Mouse (Mus musculus) liver, adult 2 months (tissue): ENCODE results near the gene Apoa1. TPM values are rescaled to one million over a fixed set of nuclear protein-coding genes. Genes with fewer than 3 reads are reported as not detected.
A peak's percentile ranks its signal among the peaks of the same experiment; 100 is the strongest.

Experiments
- DNase-seq: peaks from one replicate; pipeline ENCODE4 v3.0.0-alpha.2; 2011; ENCODE audit warnings: low read depth, low spot score; ENCODE audit errors: extremely low read depth
- H3K27ac ChIP-seq: fragments of 200-500 bp; replicated peaks from 2 replicates; pipeline ENCODE4 v1.5.1; 2012; ENCODE audit warnings: low read depth, mild to moderate bottlenecking, control low read depth, inconsistent platforms, low read length; ENCODE audit not compliant: insufficient read depth
- H3K27me3 ChIP-seq: fragments of 200-500 bp; 2 replicates; pipeline ENCODE4 v1.6.1; 2012; ENCODE audit warnings: mild to moderate bottlenecking, moderate library complexity, low read length, inconsistent platforms; ENCODE audit not compliant: control insufficient read depth, insufficient read depth
- H3K36me3 ChIP-seq: fragments of 200-500 bp; 2 replicates; pipeline ENCODE4 v1.6.1; 2012; ENCODE audit warnings: low read length, inconsistent platforms; ENCODE audit not compliant: control insufficient read depth, insufficient read depth
- H3K4me1 ChIP-seq: fragments of 200-500 bp; 2 replicates; pipeline ENCODE4 v1.6.1; 2011; ENCODE audit warnings: low read length; ENCODE audit not compliant: control insufficient read depth, insufficient read depth
- H3K4me3 ChIP-seq: fragments of 200-500 bp; 2 replicates; pipeline ENCODE4 v1.5.1; 2011; ENCODE audit warnings: low read depth, mild to moderate bottlenecking, control low read depth, low read length, moderate library complexity; ENCODE audit not compliant: insufficient read depth
- H3K79me2 ChIP-seq: fragments of 200-500 bp; 2 replicates; pipeline ENCODE4 v1.6.1; 2012; ENCODE audit warnings: inconsistent platforms, mild to moderate bottlenecking, low read length, moderate library complexity; ENCODE audit not compliant: control insufficient read depth, insufficient read depth
- H3K9ac ChIP-seq: fragments of 200-500 bp; 2 replicates; pipeline ENCODE4 v1.6.1; 2012; ENCODE audit warnings: low read depth, mild to moderate bottlenecking, control low read depth, inconsistent platforms, low read length
- CTCF ChIP-seq: fragments of 200-500 bp; IDR thresholded peaks from 2 replicates; pipeline ENCODE4 v1.5.1; 2011; ENCODE audit warnings: low read depth, low read length, control low read depth
- POLR2A ChIP-seq: fragments of 200-500 bp; IDR thresholded peaks from 2 replicates; pipeline ENCODE4 v1.6.1; 2011; ENCODE audit warnings: low read length, control low read depth; ENCODE audit not compliant: insufficient read depth; ENCODE audit errors: extremely low read depth
- WGBS: fragments of 180-500 bp; shearing (Covaris S2); methylation state at CpG from one replicate; pipeline ENCODE4 v1.1.7; 2018; 5-methylcytosine and 5-hydroxymethylcytosine counted together
- polyA plus RNA-seq: library from polyadenylated mRNA; depleted of rRNA; stranded (reverse); fragments of >200 nt; gene quantifications from 2 replicates; pipeline ENCODE4 v1.2.3, GENCODE M21; 2012; rRNA removed
- total RNA-seq: library from RNA; depleted of rRNA; stranded (reverse); fragments of >200 nt; gene quantifications from 2 replicates; pipeline ENCODE4 v1.2.3, GENCODE M21; 2014; rRNA removed

Gene Apoa1
- 4,768 and 8,294 TPM in 2 replicates for total RNA-seq
- 7,598 and 8,406 TPM in 2 replicates for polyA plus RNA-seq

- H3K4me3 ChIP-seq = peak within 1 kb of the TSS; percentile 56
- peak; percentile 44; the same call in 1 of the 2 replicates for TF ChIP-seq CTCF
- peak; percentile 94 for TF ChIP-seq POLR2A
- H3K79me2 ChIP-seq = no peaks in the 10 kb centered on the region
- peaks cover 4% of the 10 kb centered on the region; the same call in 1 of the 2 replicates for H3K36me3 ChIP-seq
- WGBS = 19% methylated on average over 9 of the region's 9 CpGs
- H3K27ac ChIP-seq = peak within 1 kb of the TSS; percentile 90
- DNase-seq = peak; percentile 89
- peak within 1 kb of the TSS; percentile 85 for H3K9ac ChIP-seq
- H3K27me3 ChIP-seq = no peaks in the 10 kb centered on the region
- peaks cover 25% of the 10 kb centered on the region for H3K4me1 ChIP-seq
Measured at GRCm38 (mm10) chr9:46228491-46228890, at the start of gene Apoa1. TSS of gene Apoa1 (plus strand) at chr9:46228580.

- 97% methylated on average over 9 of the region's 9 CpGs for WGBS
- Histone ChIP-seq H3K79me2 (peaks cover 4% of the 10 kb centered on the region; the same call in 1 of the 2 replicates), H3K4me1 (no peaks in the 10 kb centered on the region), H3K36me3 (peaks cover 6% of the 10 kb centered on the region; the same call in 1 of the 2 replicates), H3K27ac (no peak overlapping the region), H3K4me3 (no peak overlapping the region), H3K9ac (no peak overlapping the region), H3K27me3 (no peaks in the 10 kb centered on the region)
- DNase-seq = no peak
- TF ChIP-seq POLR2A = no peak
- TF ChIP-seq CTCF = no peak
Measured at GRCm38 (mm10) chr9:46178595-46178994, 49.8 kb upstream of the Apoa1 start.

- H3K27me3 ChIP-seq = no peaks in the 10 kb centered on the region
- H3K4me1 ChIP-seq = 0 out of 2 replicates have a peak, but pooled peaks cover 1% of the 10 kb centered on the region
- TF ChIP-seq POLR2A (no peak), CTCF (no peak)
- H3K4me3 ChIP-seq = no peak overlapping the region
- no peak overlapping the region for H3K9ac ChIP-seq
- no peak overlapping the region for H3K27ac ChIP-seq
- H3K79me2 ChIP-seq = 0 out of 2 replicates have a peak, but pooled peaks cover 2% of the 10 kb centered on the region
- 84% methylated on average over 8 of the region's 8 CpGs for WGBS
- H3K36me3 ChIP-seq = peaks cover 6% of the 10 kb centered on the region; the same call in 1 of the 2 replicates
- DNase-seq = no peak
Measured at GRCm38 (mm10) chr9:46181297-46181696, 47.1 kb upstream of the Apoa1 start.

GRCm38 (mm10) chr9:46184542-46184941 is 43.8 kb upstream of the Apoa1 start:
- H3K4me1 ChIP-seq = 0 out of 2 replicates have a peak, but pooled peaks cover 1% of the 10 kb centered on the region
- no peak overlapping the region for H3K9ac ChIP-seq
- H3K4me3 ChIP-seq = no peak overlapping the region
- peaks cover 4% of the 10 kb centered on the region; the same call in 1 of the 2 replicates for H3K79me2 ChIP-seq
- H3K27me3 ChIP-seq = no peaks in the 10 kb centered on the region
- peak overlapping the region; percentile 49 for H3K27ac ChIP-seq
- H3K36me3 ChIP-seq = peaks cover 5% of the 10 kb centered on the region; the same call in 1 of the 2 replicates
- no peak for DNase-seq
- TF ChIP-seq POLR2A (no peak), CTCF (no peak)
- 71% methylated on average over 5 of the region's 5 CpGs for WGBS

- Histone ChIP-seq H3K79me2 (peaks cover 4% of the 10 kb centered on the region; the same call in 1 of the 2 replicates), H3K36me3 (peaks cover 5% of the 10 kb centered on the region; the same call in 1 of the 2 replicates), H3K27me3 (no peaks in the 10 kb centered on the region), H3K27ac (peak overlapping the region; percentile 49), H3K4me3 (no peak overlapping the region), H3K9ac (no peak overlapping the region), H3K4me1 (0 out of 2 replicates have a peak, but pooled peaks cover 1% of the 10 kb centered on the region)
- peak; percentile 67 for DNase-seq
- TF ChIP-seq POLR2A (no peak), CTCF (peak; percentile 44; the same call in 1 of the 2 replicates)
- WGBS = 25% methylated on average over 2 of the region's 2 CpGs
Measured at GRCm38 (mm10) chr9:46185191-46185590, 43.2 kb upstream of the Apoa1 start.

- no peaks in the 10 kb centered on the region for H3K27me3 ChIP-seq
- no peak overlapping the region for H3K4me3 ChIP-seq
- no peak overlapping the region for H3K27ac ChIP-seq
- TF ChIP-seq CTCF = 0 out of 2 replicates have a peak, but pooled peaks have one; percentile 4
- no peak for TF ChIP-seq POLR2A
- no peak for DNase-seq
- H3K36me3 ChIP-seq = peaks cover 5% of the 10 kb centered on the region; the same call in 1 of the 2 replicates
- 0 out of 2 replicates have a peak, but pooled peaks cover 1% of the 10 kb centered on the region for H3K4me1 ChIP-seq
- WGBS = 54% methylated on average over 1 of the region's 1 CpGs
- H3K79me2 ChIP-seq = peaks cover 4% of the 10 kb centered on the region; the same call in 1 of the 2 replicates
- no peak overlapping the region for H3K9ac ChIP-seq
Measured at GRCm38 (mm10) chr9:46186387-46186786, 42.0 kb upstream of the Apoa1 start.
